Mouse (Mus musculus): ENCODE data around the gene Zswim4.
A peak's percentile ranks its signal among the peaks of the same experiment; 100 is the strongest.

The Zswim4 gene

GRCm38 (mm10) chr8:84200126-84200555 is 36.7 kb downstream of the Zswim4 start:
- DNase-seq (ENCODE audit: extremely low spot score), result peak; percentile 27

- DNase-seq (ENCODE audit: extremely low spot score), result no peak
These were observed 37.3 kb downstream of the Zswim4 start for GRCm38 (mm10) chr8:84199348-84200125.

DNA sequence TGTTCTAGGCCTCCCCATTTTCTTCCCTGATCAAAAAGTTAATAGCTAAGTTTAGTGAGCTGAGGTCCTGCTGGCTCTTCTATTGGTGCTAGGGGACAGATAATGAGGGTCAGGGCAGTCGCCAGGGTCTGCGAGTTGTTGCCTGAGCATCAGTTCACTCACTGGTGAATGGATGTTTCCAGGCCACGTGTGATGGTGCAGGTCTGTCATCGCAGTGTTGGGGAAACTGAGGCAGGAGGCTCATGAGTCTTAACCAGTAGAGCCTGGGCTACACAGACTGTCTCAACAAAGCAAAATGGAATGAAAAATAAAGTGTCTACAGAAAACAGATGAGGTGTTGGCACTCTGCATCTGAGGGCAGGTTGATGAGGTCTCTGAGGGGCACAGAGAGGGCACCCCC is 38.0 kb downstream of the Zswim4 start:
- no peak for DNase-seq (ENCODE audit: extremely low spot score)

DNA sequence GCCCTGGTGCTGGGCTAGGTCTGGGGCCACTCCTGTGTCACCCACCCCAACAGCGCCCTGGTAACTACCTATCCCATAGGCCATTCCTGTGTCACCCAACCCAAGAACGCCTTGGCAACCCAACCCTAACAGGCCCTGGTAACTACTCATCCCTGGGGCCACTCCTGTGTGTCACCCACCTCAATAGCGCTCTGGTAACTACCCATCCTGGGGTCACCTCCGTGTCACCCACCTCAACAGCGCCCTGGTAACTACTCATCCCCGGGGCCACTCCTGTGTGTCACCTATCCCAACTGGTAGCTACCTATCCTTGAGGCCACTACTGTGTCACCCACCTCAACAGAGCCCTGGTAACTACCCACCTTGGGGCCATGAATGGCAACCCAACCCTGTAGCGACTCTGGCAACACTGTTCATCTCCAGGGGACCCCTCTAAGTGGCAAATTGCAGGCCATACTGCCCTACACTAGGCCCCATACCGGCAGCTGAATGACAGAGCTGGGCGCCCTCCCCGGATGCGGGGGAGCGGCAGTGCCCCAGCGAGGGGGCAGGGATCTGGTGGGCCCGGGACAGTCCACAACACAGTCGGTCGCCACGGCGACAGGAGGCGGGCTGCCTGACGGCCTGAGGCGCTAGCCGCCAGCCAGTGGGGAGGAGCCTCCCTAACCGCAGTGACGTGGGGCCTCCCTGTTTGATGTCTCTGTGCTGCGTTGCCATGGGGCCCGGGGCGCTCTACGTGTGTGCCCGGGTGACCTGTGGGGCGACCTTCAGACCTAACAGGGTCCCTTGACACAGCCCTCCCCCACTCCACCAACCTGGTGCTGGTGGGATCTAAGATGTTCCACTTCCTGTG is 38.7 kb downstream of the Zswim4 start:
- DNase-seq (ENCODE audit: extremely low spot score), result peak; percentile 91

DNA sequence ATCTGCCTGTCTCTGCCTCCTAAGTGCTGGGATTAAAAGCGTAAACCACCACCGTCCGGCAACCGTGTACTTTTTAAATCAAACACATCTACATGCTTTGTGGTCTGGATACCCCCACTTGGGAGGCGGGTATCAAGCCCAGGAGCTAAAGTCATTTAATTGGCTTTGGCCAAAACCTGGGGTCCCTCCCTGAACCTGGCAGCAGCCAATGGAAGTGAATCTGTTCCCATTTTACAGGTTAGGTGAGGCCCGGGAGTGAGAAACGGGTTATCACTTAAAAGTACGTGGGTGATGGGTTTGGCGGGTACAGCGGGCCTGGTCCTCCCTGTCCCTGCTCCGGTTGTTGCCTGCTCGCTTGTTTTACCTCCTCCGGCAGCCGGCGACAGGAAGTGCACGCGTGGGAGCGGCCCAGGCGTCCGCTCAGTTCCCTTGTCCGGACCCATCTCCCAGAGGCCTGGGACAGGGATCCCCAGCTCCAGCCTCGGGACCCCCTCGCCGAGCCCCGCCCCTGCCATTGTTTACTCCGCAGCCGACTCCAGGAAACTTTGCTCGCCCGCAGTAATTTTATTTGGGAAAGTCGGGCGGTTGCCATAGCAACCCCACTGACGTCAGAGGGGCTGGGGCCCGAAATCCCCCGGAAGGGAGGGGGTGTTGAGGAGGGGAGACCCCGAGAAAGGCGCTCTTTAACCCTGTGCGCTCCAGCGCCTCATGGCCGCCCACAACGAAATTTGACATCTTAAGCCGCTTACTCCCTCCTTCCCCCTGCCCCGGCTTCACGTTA is 39.5 kb downstream of the Zswim4 start:
- peak; percentile 97 for DNase-seq (ENCODE audit: extremely low spot score)

GRCm38 (mm10) chr8:84194224-84194743 is 42.6 kb downstream of the Zswim4 start:
- DNase-seq (ENCODE audit: extremely low spot score), result no peak

GRCm38 (mm10) chr8:84193566-84193965 is 43.3 kb downstream of the Zswim4 start:
- no peak for DNase-seq (ENCODE audit: extremely low spot score)

GRCm38 (mm10) chr8:84193161-84193560 is 43.7 kb downstream of the Zswim4 start:
- no peak for DNase-seq (ENCODE audit: extremely low spot score)

- peak; percentile 78 for DNase-seq (ENCODE audit: extremely low spot score)
These were observed 44.3 kb downstream of the Zswim4 start for GRCm38 (mm10) chr8:84192555-84192954.

DNA sequence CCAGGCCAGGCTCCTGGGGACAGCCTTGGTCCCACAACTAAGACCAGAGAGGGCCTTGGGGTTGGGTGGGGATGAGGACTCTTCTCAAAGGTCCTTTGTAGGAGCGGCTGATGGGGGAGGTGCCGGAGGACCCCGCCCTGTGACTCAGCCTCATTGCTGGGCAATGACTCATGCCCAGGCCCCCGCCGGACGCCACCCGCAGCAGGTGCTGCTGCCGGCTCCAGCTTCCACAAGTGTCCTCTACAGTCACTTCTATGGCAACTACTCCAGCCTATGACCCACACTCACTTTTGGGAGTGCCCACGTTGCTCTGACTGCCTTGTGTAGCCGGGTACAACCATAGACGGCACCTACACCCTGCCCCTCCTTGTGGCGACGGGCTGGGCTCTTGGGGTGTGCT is 44.8 kb downstream of the Zswim4 start:
- peak; percentile 29 for DNase-seq (ENCODE audit: extremely low spot score)

DNA sequence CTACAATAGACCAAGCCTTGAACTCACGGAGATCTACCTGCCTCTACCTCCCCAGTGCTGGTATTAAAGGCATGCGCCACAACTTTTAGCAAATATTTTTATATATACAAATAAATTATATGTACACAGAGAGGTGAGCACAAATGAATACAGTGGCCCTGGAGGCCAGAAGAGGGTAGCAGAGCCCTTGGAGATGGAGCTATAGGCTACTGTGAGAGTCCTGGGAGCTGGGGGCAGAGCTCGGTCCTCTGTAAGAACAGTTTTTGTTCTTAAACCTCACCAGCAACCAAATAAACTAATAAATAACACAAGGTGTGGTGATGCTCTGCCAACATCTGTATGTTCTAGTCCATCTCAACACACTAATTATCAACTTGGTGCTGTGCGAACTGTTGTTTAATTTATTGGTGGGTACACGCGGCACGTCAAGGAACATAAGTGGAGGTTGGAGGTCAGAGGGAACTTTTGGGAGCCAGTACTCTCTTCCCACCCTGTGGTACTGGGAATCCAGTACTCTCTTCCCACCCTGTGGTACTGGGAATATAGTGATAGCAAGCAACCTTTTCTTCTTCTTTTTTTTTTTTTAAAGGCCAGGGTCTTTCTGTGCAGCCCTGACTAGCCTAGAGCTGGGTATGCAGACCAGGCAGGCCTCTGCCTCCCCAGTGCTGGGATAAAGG is 46.5 kb downstream of the Zswim4 start:
- DNase-seq (ENCODE audit: extremely low spot score), result no peak

GRCm38 (mm10) chr8:84189603-84190002 is 47.3 kb downstream of the Zswim4 start:
- DNase-seq (ENCODE audit: extremely low spot score), result no peak

- no peak for DNase-seq (ENCODE audit: extremely low spot score)
These were observed 48.2 kb downstream of the Zswim4 start for GRCm38 (mm10) chr8:84188671-84189070.

DNA sequence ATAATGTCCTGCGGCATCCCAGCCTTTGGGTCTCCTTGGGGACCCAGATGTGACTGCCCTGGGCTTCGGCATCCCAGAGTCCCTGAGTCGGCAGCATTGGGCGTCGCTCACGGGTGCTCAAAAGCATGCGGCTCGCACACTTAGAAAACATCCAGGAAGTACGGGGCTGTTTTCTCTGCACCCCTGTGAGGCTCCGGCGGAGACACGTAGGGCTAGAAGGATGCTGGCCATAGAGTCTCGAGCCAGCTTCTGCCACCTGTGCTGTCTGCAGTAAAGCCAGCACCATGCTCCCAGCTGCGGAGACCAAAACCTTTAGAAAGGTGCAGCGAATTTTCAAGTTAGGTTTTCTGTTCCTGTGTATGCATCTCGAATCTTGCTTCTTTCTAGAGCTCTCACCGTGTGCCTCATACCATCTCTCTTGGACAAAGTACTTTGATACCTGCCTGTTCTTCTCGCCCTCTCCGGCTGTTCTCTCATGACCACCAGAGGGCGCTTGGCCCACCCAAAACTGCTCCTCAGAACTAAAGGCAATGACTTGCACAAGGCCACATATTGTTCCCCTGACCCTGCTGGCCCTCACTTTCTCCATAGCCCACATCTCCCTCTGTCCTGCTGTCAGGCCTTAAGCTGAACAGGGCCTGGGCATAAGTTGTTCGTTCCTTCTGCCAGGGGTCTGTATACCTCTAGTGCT is 49.6 kb downstream of the Zswim4 start:
- DNase-seq (ENCODE audit: extremely low spot score), result peak; percentile 81

DNA sequence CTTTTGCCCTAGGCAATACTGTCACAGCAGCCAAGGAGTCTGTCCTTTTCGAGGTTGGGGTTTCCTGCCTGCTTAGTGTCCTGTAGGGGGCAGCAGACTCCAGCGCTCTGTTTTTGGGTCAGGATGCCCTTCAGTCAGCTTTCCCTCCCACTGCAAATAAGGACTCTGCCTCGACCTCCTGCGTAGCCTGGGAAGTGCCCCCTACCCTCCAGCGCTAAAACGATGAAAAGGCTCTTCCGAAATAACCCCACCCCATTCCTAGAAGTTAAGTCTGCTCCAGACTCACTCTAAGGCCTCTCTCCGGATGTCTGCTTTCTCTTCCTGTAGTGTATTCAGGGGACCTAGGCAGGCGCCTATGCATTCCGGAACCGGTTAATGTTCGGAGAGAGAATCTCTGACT is 50.3 kb downstream of the Zswim4 start:
- DNase-seq (ENCODE audit: extremely low spot score), result peak; percentile 80

- no peak for DNase-seq (ENCODE audit: extremely low spot score)
These were observed 51.7 kb downstream of the Zswim4 start, which contains the start of gene Nanos3 for GRCm38 (mm10) chr8:84185117-84185516. TSS of gene Nanos3 (minus strand) at chr8:84185217.

- DNase-seq (ENCODE audit: extremely low spot score), result no peak
These were observed 52.5 kb downstream of the Zswim4 start for GRCm38 (mm10) chr8:84184085-84185043.

GRCm38 (mm10) chr8:84183261-84184084 is 53.4 kb downstream of the Zswim4 start:
- DNase-seq (ENCODE audit: extremely low spot score), result peak; percentile 57

All from embryo, embryonic 9.5 days (tissue).